Mouse (Mus musculus): ENCODE results near the gene Ms4a4c. TPM values are rescaled to one million over a fixed set of nuclear protein-coding genes. Genes with fewer than 3 reads are reported as not detected.

Gene Ms4a4c
- not detected in 2 replicates for polyA plus RNA-seq (2011; ENCODE audit: insufficient read length, low read depth, missing spikeins)

- no peak within 1 kb of the TSS for H3K27ac ChIP-seq (ENCODE audit: insufficient read depth, low read length)
- no peak for TF ChIP-seq POLR2A (IDR thresholded peaks at IDR 0.05; ENCODE audit: low read depth, low read length)
- TF ChIP-seq CTCF (IDR thresholded peaks at IDR 0.05; ENCODE audit: borderline replicate concordance, insufficient read depth, low read length) = no peak
- no peaks in the 10 kb centered on the region for H3K4me1 ChIP-seq (ENCODE audit: control insufficient read depth, insufficient read depth, low read length)
- H3K4me3 ChIP-seq (ENCODE audit: insufficient read depth, low read length) = no peak within 1 kb of the TSS
Measured at GRCm38 (mm10) chr19:11404527-11404926, at the start of gene Ms4a4c. Ms4a4c (plus strand) TSS chr19:11404770.

- Histone ChIP-seq H3K27ac (ENCODE audit: insufficient read depth, low read length) (no peak overlapping the region), H3K4me3 (ENCODE audit: insufficient read depth, low read length) (no peak overlapping the region), H3K4me1 (ENCODE audit: control insufficient read depth, insufficient read depth, low read length) (no peaks in the 10 kb centered on the region)
- no peak for TF ChIP-seq CTCF (IDR thresholded peaks at IDR 0.05; ENCODE audit: borderline replicate concordance, insufficient read depth, low read length)
- no peak for TF ChIP-seq POLR2A (IDR thresholded peaks at IDR 0.05; ENCODE audit: low read depth, low read length)
Measured at GRCm38 (mm10) chr19:11355730-11356129, 48.8 kb upstream of the Ms4a4c start.

GRCm38 (mm10) chr19:11360106-11360505, 44.5 kb upstream of the Ms4a4c start:
- TF ChIP-seq POLR2A (IDR thresholded peaks at IDR 0.05; ENCODE audit: low read depth, low read length) (no peak), CTCF (IDR thresholded peaks at IDR 0.05; ENCODE audit: borderline replicate concordance, insufficient read depth, low read length) (no peak)

GRCm38 (mm10) chr19:11362002-11362401, 42.6 kb upstream of the Ms4a4c start:
- no peaks in the 10 kb centered on the region for H3K4me1 ChIP-seq (ENCODE audit: control insufficient read depth, insufficient read depth, low read length)
- no peak overlapping the region for H3K27ac ChIP-seq (ENCODE audit: insufficient read depth, low read length)
- H3K4me3 ChIP-seq (ENCODE audit: insufficient read depth, low read length) = no peak overlapping the region
- TF ChIP-seq CTCF (IDR thresholded peaks at IDR 0.05; ENCODE audit: borderline replicate concordance, insufficient read depth, low read length) (no peak), POLR2A (IDR thresholded peaks at IDR 0.05; ENCODE audit: low read depth, low read length) (no peak)

More at GRCm38 (mm10) chr19:11360106-11360505, 44.5 kb upstream of the Ms4a4c start:
- H3K27ac ChIP-seq (ENCODE audit: insufficient read depth, low read length) = no peak overlapping the region
- no peaks in the 10 kb centered on the region for H3K4me1 ChIP-seq (ENCODE audit: control insufficient read depth, insufficient read depth, low read length)
- no peak overlapping the region for H3K4me3 ChIP-seq (ENCODE audit: insufficient read depth, low read length)

GRCm38 (mm10) chr19:11368310-11368709, 36.3 kb upstream of the Ms4a4c start:
- Histone ChIP-seq H3K27ac (ENCODE audit: insufficient read depth, low read length) (no peak overlapping the region), H3K4me3 (ENCODE audit: insufficient read depth, low read length) (no peak overlapping the region), H3K4me1 (ENCODE audit: control insufficient read depth, insufficient read depth, low read length) (no peaks in the 10 kb centered on the region)
- TF ChIP-seq POLR2A (IDR thresholded peaks at IDR 0.05; ENCODE audit: low read depth, low read length) (no peak), CTCF (IDR thresholded peaks at IDR 0.05; ENCODE audit: borderline replicate concordance, insufficient read depth, low read length) (no peak)

GRCm38 (mm10) chr19:11371181-11371580, 33.4 kb upstream of the Ms4a4c start:
- Histone ChIP-seq H3K27ac (ENCODE audit: insufficient read depth, low read length) (no peak overlapping the region), H3K4me3 (ENCODE audit: insufficient read depth, low read length) (no peak overlapping the region), H3K4me1 (ENCODE audit: control insufficient read depth, insufficient read depth, low read length) (no peaks in the 10 kb centered on the region)
- no peak for TF ChIP-seq CTCF (IDR thresholded peaks at IDR 0.05; ENCODE audit: borderline replicate concordance, insufficient read depth, low read length)

GRCm38 (mm10) chr19:11375273-11375672, 29.3 kb upstream of the Ms4a4c start, which contains the start of gene Ms4a4a:
Ms4a4a (plus strand) TSS chr19:11375523.
- Histone ChIP-seq H3K27ac (ENCODE audit: insufficient read depth, low read length) (no peak within 1 kb of the TSS), H3K4me3 (ENCODE audit: insufficient read depth, low read length) (no peak within 1 kb of the TSS), H3K4me1 (ENCODE audit: control insufficient read depth, insufficient read depth, low read length) (no peaks in the 10 kb centered on the region)
- TF ChIP-seq POLR2A (IDR thresholded peaks at IDR 0.05; ENCODE audit: low read depth, low read length) = no peak
- no peak for TF ChIP-seq CTCF (IDR thresholded peaks at IDR 0.05; ENCODE audit: borderline replicate concordance, insufficient read depth, low read length)

- TF ChIP-seq CTCF (IDR thresholded peaks at IDR 0.05; ENCODE audit: borderline replicate concordance, insufficient read depth, low read length) (no peak), POLR2A (IDR thresholded peaks at IDR 0.05; ENCODE audit: low read depth, low read length) (no peak)
- Histone ChIP-seq H3K4me3 (ENCODE audit: insufficient read depth, low read length) (no peak overlapping the region), H3K27ac (ENCODE audit: insufficient read depth, low read length) (no peak overlapping the region), H3K4me1 (ENCODE audit: control insufficient read depth, insufficient read depth, low read length) (no peaks in the 10 kb centered on the region)
Measured at GRCm38 (mm10) chr19:11376399-11376798, 28.2 kb upstream of the Ms4a4c start.

GRCm38 (mm10) chr19:11387109-11387508, 17.5 kb upstream of the Ms4a4c start:
- no peak overlapping the region for H3K4me3 ChIP-seq (ENCODE audit: insufficient read depth, low read length)
- TF ChIP-seq POLR2A (IDR thresholded peaks at IDR 0.05; ENCODE audit: low read depth, low read length) = no peak
- TF ChIP-seq CTCF (IDR thresholded peaks at IDR 0.05; ENCODE audit: borderline replicate concordance, insufficient read depth, low read length) = no peak
- H3K4me1 ChIP-seq (ENCODE audit: control insufficient read depth, insufficient read depth, low read length) = no peaks in the 10 kb centered on the region
- no peak overlapping the region for H3K27ac ChIP-seq (ENCODE audit: insufficient read depth, low read length)

GRCm38 (mm10) chr19:11387685-11388084, 16.9 kb upstream of the Ms4a4c start:
- H3K4me1 ChIP-seq (ENCODE audit: control insufficient read depth, insufficient read depth, low read length) = no peaks in the 10 kb centered on the region
- H3K27ac ChIP-seq (ENCODE audit: insufficient read depth, low read length) = no peak overlapping the region
- H3K4me3 ChIP-seq (ENCODE audit: insufficient read depth, low read length) = no peak overlapping the region
- TF ChIP-seq POLR2A (IDR thresholded peaks at IDR 0.05; ENCODE audit: low read depth, low read length) = no peak
- TF ChIP-seq CTCF (IDR thresholded peaks at IDR 0.05; ENCODE audit: borderline replicate concordance, insufficient read depth, low read length) = no peak

- H3K4me1 ChIP-seq (ENCODE audit: control insufficient read depth, insufficient read depth, low read length) = no peaks in the 10 kb centered on the region
- no peak overlapping the region for H3K4me3 ChIP-seq (ENCODE audit: insufficient read depth, low read length)
- no peak overlapping the region for H3K27ac ChIP-seq (ENCODE audit: insufficient read depth, low read length)
- TF ChIP-seq CTCF (IDR thresholded peaks at IDR 0.05; ENCODE audit: borderline replicate concordance, insufficient read depth, low read length) (no peak), POLR2A (IDR thresholded peaks at IDR 0.05; ENCODE audit: low read depth, low read length) (no peak)
Measured at GRCm38 (mm10) chr19:11388949-11389348, 15.6 kb upstream of the Ms4a4c start.
